Mouse (Mus musculus) midbrain, embryonic 12.5 days (tissue): ENCODE data around the gene Olfr139. TPM values are rescaled to one million over a fixed set of nuclear protein-coding genes. Genes with fewer than 3 reads are reported as not detected.

Experiments used
- ATAC-seq: fragments of 200-750 bp; cut with Nextera tagmentation; 2 replicates; pipeline ENCODE4 v1.8.0; 2017; ENCODE audit warnings: low read depth, moderate TSS enrichment, moderate library complexity; ENCODE audit not compliant: low FRiP score
- H3K27ac ChIP-seq: fragments of 300-500 bp; sonication (generic); replicated peaks from 2 replicates; pipeline ENCODE4 v1.5.1; 2016; ENCODE audit warnings: mild to moderate bottlenecking
- H3K27me3 ChIP-seq: fragments of 300-500 bp; sonication (generic); 2 replicates; pipeline ENCODE4 v1.6.1; 2016; ENCODE audit warnings: mild to moderate bottlenecking
- H3K36me3 ChIP-seq: fragments of 300-500 bp; sonication (generic); 2 replicates; pipeline ENCODE4 v1.6.1; 2016
- H3K4me1 ChIP-seq: fragments of 300-500 bp; sonication (generic); 2 replicates; pipeline ENCODE4 v1.6.1; 2016
- H3K4me2 ChIP-seq: fragments of 300-500 bp; sonication (generic); replicated peaks from 2 replicates; pipeline ENCODE4 v1.6.1; 2016; ENCODE audit warnings: mild to moderate bottlenecking, moderate library complexity
- H3K4me3 ChIP-seq: fragments of 300-500 bp; sonication (generic); 2 replicates; pipeline ENCODE4 v1.5.1; 2016; ENCODE audit warnings: mild to moderate bottlenecking
- H3K9ac ChIP-seq: fragments of 300-500 bp; sonication (generic); replicated peaks from 2 replicates; pipeline ENCODE4 v1.6.1; 2016; ENCODE audit warnings: mild to moderate bottlenecking, moderate library complexity
- H3K9me3 ChIP-seq: fragments of 300-500 bp; sonication (generic); 2 replicates; pipeline ENCODE4 v1.6.1; 2016; ENCODE audit warnings: mild to moderate bottlenecking
- WGBS: fragments of 180-500 bp; shearing (Covaris S2); methylation state at CpG from one replicate; pipeline ENCODE4 v1.1.7; 2016; 5-methylcytosine and 5-hydroxymethylcytosine counted together
- polyA plus RNA-seq: library from polyadenylated mRNA; unstranded; fragments of >200 nt; fragmentation: Nextera tagmentation; extraction: Ambion mirVana; gene quantifications from 2 replicates; pipeline ENCODE4 v1.2.1, GENCODE M21; 2016

The Olfr139 gene
- not detected in 2 replicates for polyA plus RNA-seq

DNA sequence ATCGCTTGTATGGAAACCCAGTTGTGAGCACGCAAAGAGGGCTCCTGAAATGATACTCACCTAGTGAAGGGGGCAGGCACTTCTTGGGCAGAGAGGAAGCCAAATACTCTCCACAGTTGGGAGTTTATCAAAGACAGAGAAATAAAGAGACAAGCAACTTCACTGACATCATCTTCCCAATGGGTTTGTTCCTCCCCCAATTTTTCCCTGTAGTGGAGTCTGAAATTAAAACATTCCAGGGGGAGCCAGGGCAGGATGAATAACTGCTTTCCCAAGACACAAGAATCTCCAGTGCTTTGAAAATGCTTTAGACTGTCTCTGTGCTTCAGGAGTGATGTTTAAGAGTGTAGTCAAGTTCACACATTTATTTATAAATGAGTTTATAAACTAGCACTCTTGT is at the start of gene Olfr139, which contains the start of gene Olfr399:
Gene Olfr139 (minus strand): TSS at position 101 of the 400 bp plus-strand sequence.
Gene Olfr399 (minus strand): TSS at position 165 of the 400 bp plus-strand sequence.
- Histone ChIP-seq H3K27me3 (no peaks in the 10 kb centered on the region), H3K27ac (no peak within 1 kb of the TSS), H3K9ac (no peak within 1 kb of the TSS), H3K4me3 (no peak within 1 kb of the TSS), H3K9me3 (peaks cover 42% of the 10 kb centered on the region), H3K4me2 (no peak within 1 kb of the TSS), H3K4me1 (no peaks in the 10 kb centered on the region), H3K36me3 (no peaks in the 10 kb centered on the region)
- ATAC-seq = no peak
- 77% methylated on average over 2 of the region's 2 CpGs for WGBS

DNA sequence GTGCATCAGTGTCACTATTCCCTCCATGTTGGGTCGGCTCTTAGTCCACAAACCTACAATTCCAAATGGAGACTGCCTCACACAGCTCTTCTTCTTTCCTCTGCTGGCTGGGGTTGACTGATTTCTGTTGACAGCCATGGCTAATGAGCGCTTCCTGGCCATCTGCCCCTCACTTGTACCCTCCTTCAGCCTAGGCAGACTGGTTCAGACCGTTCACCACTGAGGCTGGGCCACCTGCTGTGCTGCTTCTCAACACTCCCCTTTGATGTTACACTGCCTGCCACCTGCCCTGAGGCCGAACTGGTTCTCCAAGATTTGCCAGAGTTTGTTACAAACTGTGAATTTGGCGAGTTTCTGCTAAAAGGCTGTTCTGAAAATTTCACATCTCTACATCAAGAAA is 48.7 kb upstream of the Olfr139 start:
- no peak overlapping the region for H3K4me3 ChIP-seq
- no peaks in the 10 kb centered on the region for H3K27me3 ChIP-seq
- H3K27ac ChIP-seq = no peak overlapping the region
- no peaks in the 10 kb centered on the region for H3K36me3 ChIP-seq
- H3K9me3 ChIP-seq = peaks cover 23% of the 10 kb centered on the region
- no peak overlapping the region for H3K9ac ChIP-seq
- no peak overlapping the region for H3K4me2 ChIP-seq
- H3K4me1 ChIP-seq = no peaks in the 10 kb centered on the region
- no peak for ATAC-seq
- WGBS = 41% methylated on average over 5 of the region's 5 CpGs

DNA sequence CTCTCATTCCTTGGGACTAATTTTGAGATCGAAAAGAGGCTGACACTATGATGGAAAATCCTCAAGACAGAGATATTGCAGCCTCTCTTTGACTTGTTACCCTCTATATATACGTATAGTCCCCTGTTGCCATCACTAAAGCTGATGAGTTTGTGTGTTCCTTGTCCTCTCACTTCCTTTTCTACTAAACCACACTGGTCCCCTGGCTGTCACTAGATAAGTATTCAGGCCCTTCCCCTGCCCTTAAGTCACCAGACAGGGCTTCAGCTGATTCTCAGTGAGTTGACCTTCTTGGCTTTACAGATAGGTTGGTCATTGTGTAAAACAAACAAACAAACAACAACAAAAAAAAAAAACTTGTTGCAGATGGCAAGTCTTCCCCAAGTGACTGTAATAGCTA is 45.2 kb upstream of the Olfr139 start:
- H3K4me1 ChIP-seq = no peaks in the 10 kb centered on the region
- WGBS = 44% methylated on average over 2 of the region's 2 CpGs
- H3K27me3 ChIP-seq = no peaks in the 10 kb centered on the region
- H3K36me3 ChIP-seq = no peaks in the 10 kb centered on the region
- no peak for ATAC-seq
- peaks cover 30% of the 10 kb centered on the region for H3K9me3 ChIP-seq
- H3K4me3 ChIP-seq = no peak overlapping the region
- no peak overlapping the region for H3K27ac ChIP-seq
- H3K9ac ChIP-seq = no peak overlapping the region
- H3K4me2 ChIP-seq = no peak overlapping the region

DNA sequence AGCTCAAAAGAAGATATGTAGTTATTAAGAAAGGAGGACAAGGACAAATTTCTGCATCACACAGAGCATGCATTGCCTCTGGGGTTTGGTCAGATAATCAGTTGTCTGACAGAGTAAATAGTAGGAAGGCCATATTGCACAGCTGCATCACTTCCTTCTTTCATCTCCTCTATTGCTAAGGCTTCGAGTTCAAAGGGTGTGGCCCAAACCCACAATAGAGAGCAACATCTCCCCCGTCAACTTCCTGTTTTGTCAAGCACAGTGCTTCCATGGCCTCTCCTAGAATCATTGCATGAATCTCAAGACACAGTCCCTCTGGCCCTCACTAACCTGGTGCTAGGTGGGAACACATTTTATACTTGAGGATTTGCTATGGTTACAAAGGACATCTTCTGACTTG is 44.4 kb upstream of the Olfr139 start:
- H3K4me1 ChIP-seq = no peaks in the 10 kb centered on the region
- no peak overlapping the region for H3K9ac ChIP-seq
- no peak for ATAC-seq
- H3K4me2 ChIP-seq = no peak overlapping the region
- H3K9me3 ChIP-seq = peaks cover 28% of the 10 kb centered on the region
- H3K27ac ChIP-seq = no peak overlapping the region
- no peaks in the 10 kb centered on the region for H3K27me3 ChIP-seq
- H3K36me3 ChIP-seq = no peaks in the 10 kb centered on the region
- 84% methylated on average over 2 of the region's 2 CpGs for WGBS
- no peak overlapping the region for H3K4me3 ChIP-seq

DNA sequence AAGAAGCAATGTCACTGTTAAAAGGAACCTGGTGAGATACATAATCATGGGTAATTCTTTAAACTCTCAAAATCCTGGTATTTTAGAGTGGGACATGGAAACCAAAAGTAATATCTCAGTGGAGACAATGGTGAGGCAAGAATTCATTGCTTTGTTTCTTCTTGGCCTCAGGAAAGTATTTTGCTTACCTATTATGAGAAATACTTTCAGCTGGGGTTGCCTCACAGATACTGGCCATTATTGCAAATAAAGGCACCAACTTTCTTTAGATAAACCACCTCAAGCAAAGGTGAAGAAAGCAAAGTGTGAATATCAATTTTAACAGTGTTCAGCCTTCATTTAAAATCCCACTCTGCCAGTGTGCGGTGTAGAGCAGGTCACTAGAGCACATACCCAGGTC is 13.3 kb upstream of the Olfr139 start, which contains the start of gene Zfp616:
Gene Zfp616 (plus strand): TSS at position 301 of the 400 bp plus-strand sequence.
- H3K36me3 ChIP-seq = no peaks in the 10 kb centered on the region
- H3K9ac ChIP-seq = no peak within 1 kb of the TSS
- WGBS = 89% methylated on average over 1 of the region's 1 CpGs
- H3K9me3 ChIP-seq = 0 out of 2 replicates have a peak, but pooled peaks cover 10% of the 10 kb centered on the region
- H3K27ac ChIP-seq = no peak within 1 kb of the TSS
- H3K4me2 ChIP-seq = no peak within 1 kb of the TSS
- no peak for ATAC-seq
- H3K4me1 ChIP-seq = no peaks in the 10 kb centered on the region
- no peak within 1 kb of the TSS for H3K4me3 ChIP-seq
- no peaks in the 10 kb centered on the region for H3K27me3 ChIP-seq

DNA sequence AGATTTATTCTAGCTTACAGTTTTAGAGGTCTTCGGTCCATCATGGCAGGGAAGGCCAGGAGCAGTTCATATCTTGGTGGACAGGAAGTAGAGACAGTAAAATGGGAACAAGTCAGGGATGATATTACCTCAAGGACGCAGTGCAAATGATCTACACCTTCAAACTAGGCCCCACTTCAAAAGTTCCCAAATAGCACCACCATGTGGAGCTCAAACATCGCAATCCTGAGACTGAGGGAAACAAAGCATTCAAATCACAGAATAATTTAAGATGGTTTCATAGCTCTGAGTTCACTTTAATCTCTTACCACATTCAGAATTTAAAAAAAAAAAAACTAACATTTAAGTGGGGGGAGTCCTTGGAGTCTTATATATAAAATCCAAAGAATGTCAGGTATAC is 5.0 kb downstream of the Olfr139 start:
- Histone ChIP-seq H3K4me3 (no peak overlapping the region), H3K4me1 (no peaks in the 10 kb centered on the region), H3K4me2 (no peak overlapping the region), H3K27me3 (no peaks in the 10 kb centered on the region), H3K9me3 (peaks cover 23% of the 10 kb centered on the region), H3K9ac (no peak overlapping the region), H3K27ac (no peak overlapping the region), H3K36me3 (no peaks in the 10 kb centered on the region)
- WGBS = 70% methylated on average over 3 of the region's 3 CpGs
- no peak for ATAC-seq

Other genes with a start within 250 kb of the Olfr139 start
- not detected in 2 replicates for gene Olfr392, start 239.5 kb downstream of the Olfr139 start, polyA plus RNA-seq
- not detected in 2 replicates for gene Olfr393, start 205.1 kb downstream of the Olfr139 start, polyA plus RNA-seq
- not detected in 2 replicates for gene Olfr394, start 165.8 kb downstream of the Olfr139 start, polyA plus RNA-seq
- not detected in 2 replicates for gene Olfr395, start 147.3 kb downstream of the Olfr139 start, polyA plus RNA-seq
- not detected in 2 replicates for gene Olfr23, start 119.9 kb downstream of the Olfr139 start, polyA plus RNA-seq
- gene Olfr397, start 95.7 kb downstream of the Olfr139 start, polyA plus RNA-seq = not detected in 2 replicates
- gene Olfr398, start 66.1 kb downstream of the Olfr139 start, polyA plus RNA-seq = not detected in 2 replicates
- not detected in 2 replicates for gene Olfr399, start 64 bp upstream of the Olfr139 start, polyA plus RNA-seq
- not detected in 2 replicates for gene Zfp616, start 13.4 kb upstream of the Olfr139 start, polyA plus RNA-seq
- not detected in 2 replicates for gene Olfr401, start 57.2 kb upstream of the Olfr139 start, polyA plus RNA-seq
- not detected in 2 replicates for gene Olfr402, start 97.0 kb upstream of the Olfr139 start, polyA plus RNA-seq
- gene Olfr403, start 129.7 kb upstream of the Olfr139 start, polyA plus RNA-seq = not detected in 2 replicates
- gene Olfr43, start 154.8 kb upstream of the Olfr139 start, polyA plus RNA-seq = not detected in 2 replicates
- not detected in 2 replicates for gene Olfr406, start 203.3 kb upstream of the Olfr139 start, polyA plus RNA-seq
- not detected in 2 replicates for gene Olfr59, start 227.2 kb upstream of the Olfr139 start, polyA plus RNA-seq